Mouse (Mus musculus): Measurements from ENCODE around the gene Recql5. TPM values are rescaled to one million over a fixed set of nuclear protein-coding genes. Genes with fewer than 3 reads are reported as not detected.
A peak's percentile ranks its signal among the peaks of the same experiment; 100 is the strongest.
"Not testable (repeated sequence)": the region's sequence is repeated elsewhere in the genome, so short reads cannot be mapped to it uniquely, and the experiment has no call there.

Recql5 gene
- polyA plus RNA-seq, 1 experiment: 28.2 TPM

DNA sequence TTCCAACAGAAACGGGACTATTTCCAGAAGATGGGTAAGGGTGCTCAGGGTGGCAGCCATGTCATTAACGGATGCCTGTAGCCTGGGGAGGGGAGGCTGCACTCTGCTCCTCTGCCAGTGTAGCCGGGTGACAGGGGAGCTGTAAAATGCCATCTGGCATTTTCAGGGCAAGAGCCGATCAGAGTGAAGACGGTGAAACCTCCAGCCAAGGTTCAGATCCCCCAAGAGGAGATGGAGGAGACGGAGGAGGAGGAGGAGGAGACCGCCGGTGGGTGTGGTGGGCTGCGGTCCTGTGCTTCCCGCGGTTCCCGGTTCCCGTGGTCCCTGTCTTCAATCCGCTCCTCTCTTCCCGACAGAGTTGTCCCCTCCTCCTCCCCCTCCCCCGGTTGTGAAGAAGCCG lies 50.0 kb downstream of the Recql5 start:
- TF ChIP-seq POLR2A (IDR thresholded peaks at IDR 0.05; ENCODE audit: borderline replicate concordance, extremely low read depth, insufficient read depth, insufficient read length, poor library complexity, severe bottlenecking) (no peak), CTCF (IDR thresholded peaks at IDR 0.05; ENCODE audit: borderline replicate concordance, extremely low read depth, insufficient read depth, insufficient read length) (no peak)
- no peak for DNase-seq (ENCODE audit: low read depth)

DNA sequence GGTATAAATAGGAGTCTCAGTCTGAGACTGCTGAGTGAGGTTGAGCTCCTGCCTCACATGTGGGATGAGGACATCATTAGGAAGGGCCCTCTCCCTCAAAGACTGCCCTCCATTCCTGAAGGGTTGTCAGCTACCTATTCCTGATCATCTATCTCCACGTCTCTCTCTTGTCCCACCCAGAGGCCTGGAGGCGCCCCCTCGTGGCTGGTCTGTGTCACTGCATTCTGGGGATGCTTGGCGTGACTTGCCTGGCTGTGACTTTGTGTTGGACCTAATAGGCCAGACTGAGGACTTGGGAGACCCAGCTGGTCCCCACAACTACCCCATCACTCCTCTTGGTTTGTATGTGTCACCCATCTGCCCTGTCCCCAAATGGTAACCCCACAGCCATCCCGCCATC lies 52.3 kb downstream of the Recql5 start:
- TF ChIP-seq POLR2A (IDR thresholded peaks at IDR 0.05; ENCODE audit: borderline replicate concordance, extremely low read depth, insufficient read depth, insufficient read length, poor library complexity, severe bottlenecking) (no peak), CTCF (IDR thresholded peaks at IDR 0.05; ENCODE audit: borderline replicate concordance, extremely low read depth, insufficient read depth, insufficient read length) (peak; percentile 67)
- DNase-seq (ENCODE audit: low read depth): no peak

GRCm38 (mm10) chr11:115878071-115878470 lies 55.2 kb downstream of the Recql5 start:
- no peak for DNase-seq (ENCODE audit: low read depth)
- TF ChIP-seq CTCF (IDR thresholded peaks at IDR 0.05; ENCODE audit: borderline replicate concordance, extremely low read depth, insufficient read depth, insufficient read length) (no peak), POLR2A (IDR thresholded peaks at IDR 0.05; ENCODE audit: borderline replicate concordance, extremely low read depth, insufficient read depth, insufficient read length, poor library complexity, severe bottlenecking) (no peak)

GRCm38 (mm10) chr11:115877174-115877755 lies 56.0 kb downstream of the Recql5 start:
- no peak for DNase-seq (ENCODE audit: low read depth)
- TF ChIP-seq POLR2A (IDR thresholded peaks at IDR 0.05; ENCODE audit: borderline replicate concordance, extremely low read depth, insufficient read depth, insufficient read length, poor library complexity, severe bottlenecking) (no peak), CTCF (IDR thresholded peaks at IDR 0.05; ENCODE audit: borderline replicate concordance, extremely low read depth, insufficient read depth, insufficient read length) (no peak)

- DNase-seq (ENCODE audit: low read depth): no peak
- TF ChIP-seq CTCF (IDR thresholded peaks at IDR 0.05; ENCODE audit: borderline replicate concordance, extremely low read depth, insufficient read depth, insufficient read length) (peak; percentile 5; the same call in 1 of the 2 replicates), POLR2A (IDR thresholded peaks at IDR 0.05; ENCODE audit: borderline replicate concordance, extremely low read depth, insufficient read depth, insufficient read length, poor library complexity, severe bottlenecking) (no peak)
These were observed 56.8 kb downstream of the Recql5 start for GRCm38 (mm10) chr11:115876438-115876837.

DNA sequence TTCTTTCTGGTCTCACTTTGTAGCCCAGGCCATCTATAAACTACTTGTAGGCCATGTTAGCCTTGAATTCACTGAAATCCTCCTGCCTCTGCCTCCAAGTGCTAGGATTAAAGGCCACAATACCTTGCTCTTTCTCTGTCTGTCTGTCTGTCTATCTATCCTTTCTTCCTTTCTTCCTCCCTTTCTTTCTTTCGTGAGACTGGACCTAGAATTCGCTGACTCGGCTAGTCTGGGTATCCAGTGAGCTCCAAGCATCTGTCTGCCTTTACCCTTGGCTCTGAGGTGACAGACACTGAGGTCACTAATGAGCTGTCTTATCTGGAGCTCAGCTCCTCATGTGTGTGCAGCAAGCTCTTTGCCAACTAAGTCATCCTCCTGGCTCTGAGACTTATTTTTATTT lies 57.3 kb downstream of the Recql5 start:
- TF ChIP-seq CTCF (IDR thresholded peaks at IDR 0.05; ENCODE audit: borderline replicate concordance, extremely low read depth, insufficient read depth, insufficient read length): no peak
- no peak for DNase-seq (ENCODE audit: low read depth)

- TF ChIP-seq POLR2A (IDR thresholded peaks at IDR 0.05; ENCODE audit: borderline replicate concordance, extremely low read depth, insufficient read depth, insufficient read length, poor library complexity, severe bottlenecking): no peak
- no peak for DNase-seq (ENCODE audit: low read depth)
These were observed 60.8 kb downstream of the Recql5 start for GRCm38 (mm10) chr11:115872437-115872836.

GRCm38 (mm10) chr11:115869393-115869792 lies 63.9 kb downstream of the Recql5 start:
- no peak for TF ChIP-seq CTCF (IDR thresholded peaks at IDR 0.05; ENCODE audit: borderline replicate concordance, extremely low read depth, insufficient read depth, insufficient read length)
- TF ChIP-seq POLR2A (IDR thresholded peaks at IDR 0.05; ENCODE audit: borderline replicate concordance, extremely low read depth, insufficient read depth, insufficient read length, poor library complexity, severe bottlenecking): no peak
- no peak for DNase-seq (ENCODE audit: low read depth)

DNA sequence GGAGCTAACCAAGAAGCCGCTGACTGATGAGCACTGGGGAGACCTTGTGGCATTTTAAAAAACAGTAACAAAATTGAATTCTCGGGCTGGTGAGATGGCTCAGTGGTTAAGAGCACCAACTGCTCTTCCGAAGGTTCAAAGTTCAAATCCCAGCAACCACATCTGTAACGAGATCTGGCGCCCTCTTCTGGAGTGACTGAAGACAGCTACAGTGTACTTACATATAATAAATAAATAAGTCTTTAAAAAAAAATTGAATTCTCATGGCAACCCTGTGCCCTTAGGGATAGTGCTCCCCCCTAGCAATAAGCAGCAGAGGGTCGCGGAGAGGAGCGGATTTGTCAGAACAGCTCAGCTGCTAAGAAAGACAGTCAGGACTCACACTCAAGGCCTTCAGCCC lies 69.4 kb downstream of the Recql5 start:
- no peak for DNase-seq (ENCODE audit: low read depth)
- TF ChIP-seq POLR2A (IDR thresholded peaks at IDR 0.05; ENCODE audit: borderline replicate concordance, extremely low read depth, insufficient read depth, insufficient read length, poor library complexity, severe bottlenecking) (no peak), CTCF (IDR thresholded peaks at IDR 0.05; ENCODE audit: borderline replicate concordance, extremely low read depth, insufficient read depth, insufficient read length) (no peak)

DNA sequence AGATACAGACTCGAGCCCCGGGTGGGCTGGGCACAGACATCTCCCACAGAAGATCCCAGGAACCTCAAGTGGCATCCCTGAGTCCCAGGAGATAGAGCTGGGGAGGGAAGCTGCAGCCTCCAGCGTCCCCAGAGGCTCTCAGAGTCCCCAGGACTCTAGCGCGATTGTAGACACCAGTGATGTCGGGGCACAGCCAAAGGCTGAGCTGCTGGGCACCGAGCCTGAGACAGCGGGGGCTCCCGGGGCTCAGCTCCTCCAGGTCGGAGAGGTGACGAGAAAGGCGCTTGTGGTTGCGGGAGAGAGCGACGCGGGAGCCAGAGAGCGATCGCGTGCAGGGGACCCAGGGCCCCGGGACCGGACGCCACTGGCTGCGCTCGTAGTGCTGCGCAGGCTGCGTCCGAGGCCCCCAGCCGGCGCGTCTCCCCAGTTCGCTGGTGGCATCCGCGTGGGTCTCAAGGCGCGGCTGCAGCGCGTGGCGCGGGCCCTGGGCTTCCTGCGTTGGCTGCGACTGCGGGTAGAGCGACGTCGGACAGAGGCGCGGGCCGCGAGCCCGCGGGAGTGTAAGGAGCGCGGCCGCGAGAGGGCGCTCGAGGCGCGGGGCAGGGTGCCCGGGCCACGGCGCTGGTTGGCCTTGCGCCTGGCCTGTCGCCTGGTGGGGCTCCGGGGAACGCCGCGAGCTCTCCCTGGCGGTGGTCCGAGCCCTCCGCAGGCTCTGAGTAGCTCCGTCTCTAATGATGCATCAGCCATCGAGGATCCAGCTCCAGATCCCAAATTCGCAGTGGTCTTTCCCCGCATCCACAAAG lies 73.9 kb downstream of the Recql5 start:
- TF ChIP-seq CTCF (IDR thresholded peaks at IDR 0.05; ENCODE audit: borderline replicate concordance, extremely low read depth, insufficient read depth, insufficient read length): peak; percentile 73
- TF ChIP-seq POLR2A (IDR thresholded peaks at IDR 0.05; ENCODE audit: borderline replicate concordance, extremely low read depth, insufficient read depth, insufficient read length, poor library complexity, severe bottlenecking): no peak
- peak; percentile 86 for DNase-seq (ENCODE audit: low read depth)

DNA sequence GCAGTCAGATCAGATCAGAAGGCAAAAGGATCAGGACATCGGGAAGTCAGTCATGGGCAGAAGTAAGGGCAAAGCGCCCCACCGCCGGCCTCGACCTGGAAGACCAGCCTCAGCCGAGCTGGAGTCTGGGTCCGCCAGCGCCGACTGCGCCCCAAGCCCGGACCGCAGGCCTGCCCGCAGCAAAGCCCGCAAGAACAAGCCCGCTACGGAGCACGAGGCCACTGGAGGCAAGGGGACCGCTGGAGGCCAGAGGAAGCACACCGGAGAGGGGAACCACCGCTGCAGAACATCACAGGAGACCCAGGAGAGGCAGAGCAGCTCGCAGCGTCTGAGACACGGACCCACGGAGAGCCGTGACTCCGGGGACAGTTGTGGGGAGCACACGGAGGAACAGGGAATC lies 74.9 kb downstream of the Recql5 start, which contains the start of gene Myo15b:
Myo15b (plus strand) TSS at position 53 of the 400 bp plus-strand sequence.
- DNase-seq (ENCODE audit: low read depth): no peak
- TF ChIP-seq CTCF (IDR thresholded peaks at IDR 0.05; ENCODE audit: borderline replicate concordance, extremely low read depth, insufficient read depth, insufficient read length) (no peak), POLR2A (IDR thresholded peaks at IDR 0.05; ENCODE audit: borderline replicate concordance, extremely low read depth, insufficient read depth, insufficient read length, poor library complexity, severe bottlenecking) (no peak)

- DNase-seq (ENCODE audit: low read depth): no peak
- TF ChIP-seq POLR2A (IDR thresholded peaks at IDR 0.05; ENCODE audit: borderline replicate concordance, extremely low read depth, insufficient read depth, insufficient read length, poor library complexity, severe bottlenecking): no peak
- TF ChIP-seq CTCF (IDR thresholded peaks at IDR 0.05; ENCODE audit: borderline replicate concordance, extremely low read depth, insufficient read depth, insufficient read length): no peak
These were observed 75.3 kb downstream of the Recql5 start for GRCm38 (mm10) chr11:115857936-115858335.

DNA sequence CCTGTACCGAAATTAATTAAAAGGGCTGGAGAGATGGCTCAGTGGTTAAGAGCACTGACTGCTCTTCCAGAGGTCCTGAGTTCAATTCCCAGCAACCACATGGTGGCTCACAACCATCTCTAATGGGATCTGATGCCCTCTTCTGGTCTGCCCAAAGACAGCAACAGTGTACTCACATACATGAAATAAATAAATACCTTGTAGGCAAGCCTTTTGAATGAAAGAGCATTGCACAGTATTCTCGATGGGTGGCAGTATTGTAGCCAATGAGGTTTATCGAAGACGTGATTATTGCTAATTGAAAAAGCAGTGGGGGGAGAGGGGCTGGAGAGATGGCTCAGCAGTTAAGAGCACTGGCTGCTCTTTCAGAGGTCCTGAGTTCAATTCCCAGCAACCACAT lies 76.1 kb downstream of the Recql5 start:
- not testable (repeated sequence) for DNase-seq (ENCODE audit: low read depth)

Data from brain, embryonic 14.5 days (tissue).